Mouse (Mus musculus): ENCODE results near the gene Krtap9-1. TPM values are rescaled to one million over a fixed set of nuclear protein-coding genes. Genes with fewer than 3 reads are reported as not detected.
"Not testable (repeated sequence)": the region's sequence is repeated elsewhere in the genome, so short reads cannot be mapped to it uniquely, and the experiment has no call there.

Krtap9-1 gene
- total RNA-seq (2021): not detected
- long read RNA-seq, experiment 1: 0 reads
- long read RNA-seq, experiment 2: 0 reads

GRCm38 (mm10) chr11:99873089-99873488 is at the start of gene Krtap9-1:
Krtap9-1 (plus strand) TSS chr11:99873389.
- intact Hi-C loops (cut with DNase I); DNase-seq (ENCODE audit: extremely low spot score in 1 of 2, low spot score in 2 of 2); H3K27ac ChIP-seq; H3K4me3 ChIP-seq: not testable (repeated sequence)

- Histone ChIP-seq H3K27ac (no peak within 1 kb of the TSS), H3K4me3 (no peak within 1 kb of the TSS)
- no peak for TF ChIP-seq CTCF (IDR thresholded peaks at IDR 0.05)
- DNase-seq (ENCODE audit: extremely low spot score in 1 of 2, low spot score in 2 of 2): no peak
- intact Hi-C loops (cut with DNase I): no loop called here
Observed at GRCm38 (mm10) chr11:99837966-99838365, 35.2 kb upstream of the Krtap9-1 start, which contains the start of gene 2300003K06Rik. 2300003K06Rik (minus strand) TSS chr11:99838066.

- no peak for TF ChIP-seq CTCF (IDR thresholded peaks at IDR 0.05)
- intact Hi-C loops (cut with DNase I): no loop called here
- Histone ChIP-seq H3K4me3 (no peak overlapping the region), H3K27ac (no peak overlapping the region)
- DNase-seq (ENCODE audit: extremely low spot score in 1 of 2, low spot score in 2 of 2): no peak
Observed at GRCm38 (mm10) chr11:99842185-99842584, 31.0 kb upstream of the Krtap9-1 start.

GRCm38 (mm10) chr11:99846746-99847145 is 26.4 kb upstream of the Krtap9-1 start:
- TF ChIP-seq CTCF (IDR thresholded peaks at IDR 0.05): no peak

DNA sequence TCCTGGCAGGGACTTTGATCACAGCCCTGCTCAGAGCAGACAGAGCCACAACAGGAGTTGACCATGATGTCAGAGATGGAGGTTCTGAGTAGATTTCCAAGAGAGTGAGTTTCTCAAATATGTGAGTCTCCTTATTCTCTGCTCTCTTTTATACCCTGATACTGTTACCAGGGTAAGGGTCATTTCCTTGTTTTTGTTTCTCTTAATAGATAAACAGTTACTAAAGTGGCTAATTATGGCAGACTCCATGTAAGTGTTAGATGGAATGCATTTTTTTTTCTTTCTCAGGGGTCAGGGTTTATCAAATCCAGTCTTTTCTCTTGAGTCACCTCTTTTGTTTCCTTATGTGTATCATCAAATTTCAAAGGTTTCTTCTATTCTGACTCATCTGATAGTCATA is 21.7 kb upstream of the Krtap9-1 start, which contains the start of gene Krtap4-16:
Gene Krtap4-16, minus strand, starts transcription at position 101 of the 400 bp plus-strand sequence.
- no peak for DNase-seq (ENCODE audit: extremely low spot score in 1 of 2, low spot score in 2 of 2)
- no peak for TF ChIP-seq CTCF (IDR thresholded peaks at IDR 0.05)
- intact Hi-C loops (cut with DNase I): no loop called here
- H3K4me3 ChIP-seq: no peak within 1 kb of the TSS
- no peak within 1 kb of the TSS for H3K27ac ChIP-seq

More at GRCm38 (mm10) chr11:99846746-99847145, 26.4 kb upstream of the Krtap9-1 start:
- no peak for DNase-seq (ENCODE audit: extremely low spot score in 1 of 2, low spot score in 2 of 2)
- Histone ChIP-seq H3K27ac (no peak overlapping the region), H3K4me3 (no peak overlapping the region)
- intact Hi-C loops (cut with DNase I): no loop called here

DNA sequence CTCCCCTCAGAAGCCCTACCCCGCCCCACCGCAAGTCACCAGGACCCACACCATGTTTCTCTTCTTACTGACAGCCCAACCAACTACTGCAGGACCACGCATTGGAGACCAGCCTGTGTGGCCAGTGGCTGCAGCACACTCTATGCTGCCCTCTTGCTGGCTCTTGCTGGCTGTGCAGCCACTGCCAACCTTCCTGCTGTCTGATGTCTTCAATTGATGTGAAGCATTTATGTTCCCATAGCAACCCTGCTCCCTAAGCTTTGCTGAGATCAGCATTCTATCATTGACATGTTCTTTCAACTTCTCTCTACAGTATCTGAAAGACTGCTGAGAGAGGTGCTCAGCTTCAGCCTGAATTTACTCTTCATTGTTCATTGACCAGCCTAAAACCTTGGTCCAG is 19.1 kb upstream of the Krtap9-1 start:
- intact Hi-C loops (cut with DNase I): no loop called here
- Histone ChIP-seq H3K27ac (no peak overlapping the region), H3K4me3 (no peak overlapping the region)
- peak; percentile 20 for TF ChIP-seq CTCF (IDR thresholded peaks at IDR 0.05)
- DNase-seq (ENCODE audit: extremely low spot score in 1 of 2, low spot score in 2 of 2): no peak

DNA sequence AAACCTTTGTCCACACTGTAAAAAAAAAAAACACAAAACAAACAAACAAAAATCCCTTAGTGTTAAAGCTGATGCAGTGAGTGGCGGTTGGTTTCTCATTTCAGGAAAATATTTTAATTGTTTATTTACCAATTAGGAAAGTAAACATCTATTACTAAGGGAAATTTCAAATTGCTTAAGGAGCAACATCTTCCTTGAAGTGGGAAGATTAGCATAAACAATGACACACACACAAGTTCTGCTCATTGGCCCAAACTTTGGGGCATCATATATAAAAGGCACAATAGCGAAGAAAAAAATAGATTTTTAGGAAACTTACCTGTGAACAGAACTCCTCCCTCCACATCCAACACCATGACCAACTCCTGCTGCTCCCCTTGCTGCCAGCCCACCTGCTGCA is 15.6 kb upstream of the Krtap9-1 start, which contains the start of gene Gm11568:
Gene Gm11568, plus strand, starts transcription at position 301 of the 400 bp plus-strand sequence.
- TF ChIP-seq CTCF (IDR thresholded peaks at IDR 0.05): no peak
- DNase-seq (ENCODE audit: extremely low spot score in 1 of 2, low spot score in 2 of 2): no peak
- Histone ChIP-seq H3K4me3 (no peak within 1 kb of the TSS), H3K27ac (no peak within 1 kb of the TSS)
- intact Hi-C loops (cut with DNase I): no loop called here

- H3K4me3 ChIP-seq: no peak overlapping the region
- DNase-seq (ENCODE audit: extremely low spot score in 1 of 2, low spot score in 2 of 2): no peak
- H3K27ac ChIP-seq: no peak overlapping the region
- intact Hi-C loops (cut with DNase I): no loop called here
- no peak for TF ChIP-seq CTCF (IDR thresholded peaks at IDR 0.05)
Observed at GRCm38 (mm10) chr11:99858761-99859160, 14.4 kb upstream of the Krtap9-1 start.

- DNase-seq (ENCODE audit: extremely low spot score in 1 of 2, low spot score in 2 of 2); H3K4me3 ChIP-seq; H3K27ac ChIP-seq; intact Hi-C loops (cut with DNase I): not testable (repeated sequence)
Observed at GRCm38 (mm10) chr11:99864176-99864575, 9.0 kb upstream of the Krtap9-1 start, which contains the start of gene Gm11559. Gm11559 (plus strand) TSS chr11:99864476.

GRCm38 (mm10) chr11:99878887-99879286 is 5.7 kb downstream of the Krtap9-1 start, which contains the start of gene Gm11567:
Gm11567 (plus strand) TSS chr11:99879187.
- intact Hi-C loops (cut with DNase I); DNase-seq (ENCODE audit: extremely low spot score in 1 of 2, low spot score in 2 of 2); H3K4me3 ChIP-seq; H3K27ac ChIP-seq: not testable (repeated sequence)

GRCm38 (mm10) chr11:99907620-99908019 is 34.4 kb downstream of the Krtap9-1 start, which contains the start of gene Krtap31-1:
Krtap31-1 (plus strand) TSS chr11:99907920.
- no peak within 1 kb of the TSS for H3K27ac ChIP-seq
- no peak for DNase-seq (ENCODE audit: extremely low spot score in 1 of 2, low spot score in 2 of 2)
- intact Hi-C loops (cut with DNase I): no loop called here
- H3K4me3 ChIP-seq: no peak within 1 kb of the TSS
- TF ChIP-seq CTCF (IDR thresholded peaks at IDR 0.05): no peak

DNA sequence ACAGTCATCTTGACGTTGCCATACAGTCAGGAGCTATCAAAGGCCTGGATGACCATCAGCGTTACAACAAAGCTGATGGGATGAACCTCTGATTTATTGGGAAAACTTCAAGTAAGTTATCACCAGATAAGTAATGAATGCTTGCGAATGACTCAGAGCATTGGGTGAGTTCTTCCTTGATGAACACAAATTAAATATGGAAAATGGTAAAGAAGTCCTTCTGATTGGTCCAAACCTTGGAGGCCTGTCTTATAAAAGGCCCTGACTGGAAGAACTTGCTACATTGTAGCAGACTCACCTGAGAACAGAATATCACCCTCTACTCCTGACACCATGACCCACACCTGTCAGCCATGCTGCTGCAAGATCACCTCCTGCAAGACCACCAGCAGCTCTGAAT is 41.3 kb downstream of the Krtap9-1 start, which contains the start of gene Gm11565:
Gene Gm11565, plus strand, starts transcription at position 301 of the 400 bp plus-strand sequence.
- Histone ChIP-seq H3K27ac (no peak within 1 kb of the TSS), H3K4me3 (no peak within 1 kb of the TSS)
- TF ChIP-seq CTCF (IDR thresholded peaks at IDR 0.05): no peak
- intact Hi-C loops (cut with DNase I): no loop called here
- DNase-seq (ENCODE audit: extremely low spot score in 1 of 2, low spot score in 2 of 2): no peak

Other genes with a start within 250 kb of the Krtap9-1 start
- gene Krtap4-1, start 245.2 kb upstream of the Krtap9-1 start, total RNA-seq (2021): not detected
- gene Krtap4-2, start 238.3 kb upstream of the Krtap9-1 start, total RNA-seq (2021): not detected
- not detected for gene Krtap4-7, start 229.3 kb upstream of the Krtap9-1 start, total RNA-seq (2021)
- gene Gm11555, start 223.2 kb upstream of the Krtap9-1 start, total RNA-seq (2021): not detected
- gene Gm11563, start 214.4 kb upstream of the Krtap9-1 start, total RNA-seq (2021): not detected
- gene Krtap4-6, start 207.4 kb upstream of the Krtap9-1 start, total RNA-seq (2021): not detected
- gene Gm14190, start 182.6 kb upstream of the Krtap9-1 start, total RNA-seq (2021): not detected
- gene Gm14180, start 139.1 kb upstream of the Krtap9-1 start, total RNA-seq (2021): not detected
- gene Gm11595, start 100.5 kb upstream of the Krtap9-1 start, total RNA-seq (2021): not detected
- gene Krtap4-8, start 92.7 kb upstream of the Krtap9-1 start, total RNA-seq (2021): not detected
- gene Krtap4-9, start 88.2 kb upstream of the Krtap9-1 start, total RNA-seq (2021): not detected
- gene Gm11596, start 79.9 kb upstream of the Krtap9-1 start, total RNA-seq (2021): not detected
- gene Gm11569, start 74.5 kb upstream of the Krtap9-1 start, total RNA-seq (2021): not detected
- gene Gm11554, start 68.9 kb upstream of the Krtap9-1 start, total RNA-seq (2021): not detected
- not detected for gene Krtap4-13, start 63.5 kb upstream of the Krtap9-1 start, total RNA-seq (2021)
- not detected for gene Gm11564, start 57.7 kb upstream of the Krtap9-1 start, total RNA-seq (2021)
- gene 2300003K06Rik, start 35.3 kb upstream of the Krtap9-1 start, total RNA-seq (2021): not detected
- not detected for gene Krtap4-16, start 21.8 kb upstream of the Krtap9-1 start, total RNA-seq (2021)
- gene Gm11568, start 15.5 kb upstream of the Krtap9-1 start, total RNA-seq (2021): not detected
- gene Gm11559, start 8.9 kb upstream of the Krtap9-1 start, total RNA-seq (2021): not detected
- gene Gm11567, start 5.8 kb downstream of the Krtap9-1 start, total RNA-seq (2021): not detected
- not detected for gene Krtap31-1, start 34.5 kb downstream of the Krtap9-1 start, total RNA-seq (2021)
- not detected for gene Gm11565, start 41.4 kb downstream of the Krtap9-1 start, total RNA-seq (2021)
- gene Krtap31-2, start 62.9 kb downstream of the Krtap9-1 start, total RNA-seq (2021): not detected
- gene Krtap9-5, start 75.1 kb downstream of the Krtap9-1 start, total RNA-seq (2021): not detected
- not detected for gene Krtap29-1, start 105.7 kb downstream of the Krtap9-1 start, total RNA-seq (2021)
- not detected for gene Krtap16-1, start 113.2 kb downstream of the Krtap9-1 start, total RNA-seq (2021)
- gene Krtap17-1, start 120.6 kb downstream of the Krtap9-1 start, total RNA-seq (2021): not detected
- not detected for gene Krt33a, start 142.8 kb downstream of the Krtap9-1 start, total RNA-seq (2021)
- gene Krt33b, start 156.5 kb downstream of the Krtap9-1 start, total RNA-seq (2021): not detected
- gene Krt34, start 168.2 kb downstream of the Krtap9-1 start, total RNA-seq (2021): not detected
- not detected for gene Krt31, start 177.2 kb downstream of the Krtap9-1 start, total RNA-seq (2021)
- gene Krt32, start 214.8 kb downstream of the Krtap9-1 start, total RNA-seq (2021): not detected
- not detected for gene Krt35, start 222.9 kb downstream of the Krtap9-1 start, total RNA-seq (2021)
- not detected for gene Krt36, start 232.2 kb downstream of the Krtap9-1 start, total RNA-seq (2021)
- gene Krt13, start 248.2 kb downstream of the Krtap9-1 start, total RNA-seq (2021): not detected